Mouse (Mus musculus) left cerebral cortex, postnatal 10 days (tissue): ENCODE results near the gene E130309D02Rik. TPM values are rescaled to one million over a fixed set of nuclear protein-coding genes. Genes with fewer than 3 reads are reported as not detected.

Source experiments
- DNase-seq, 2 experiments: peaks; one replicate each; pipeline ENCODE4 v3.0.0; 2021 to 2022; ENCODE audit warnings: low spot score in 2 of 2, mixed read lengths in 1 of 2; ENCODE audit errors: extremely low spot score in 1 of 2
- intact Hi-C: fragments of 180-260 bp; cut with DNase I; formaldehyde crosslinking; loops from one replicate; pipeline ENCODE4 v1.15.1; 2025
- total RNA-seq, 2 experiments: library from RNA; stranded (reverse); gene quantifications; 2 replicates each; pipeline ENCODE4 v1.2.3; 2021

Gene E130309D02Rik
- 10 to 100 TPM; 20.0 to 22.1 TPM for total RNA-seq

- peak; percentile 75 to 93 for DNase-seq
- intact Hi-C loops: no loop called here
Observed at GRCm38 (mm10) chr5:143314730-143315513, at the start of gene E130309D02Rik. E130309D02Rik (minus strand) TSS chr5:143315360.

GRCm38 (mm10) chr5:143363678-143364615 is 48.8 kb upstream of the E130309D02Rik start:
- peak in 1 of 2 experiments; percentile 79 for DNase-seq
- intact Hi-C loops: no loop called here

GRCm38 (mm10) chr5:143361428-143361827 is 46.3 kb upstream of the E130309D02Rik start:
- intact Hi-C loops: no loop called here

GRCm38 (mm10) chr5:143360000-143360399 is 44.8 kb upstream of the E130309D02Rik start:
- no peak for DNase-seq
- intact Hi-C loops: no loop called here

More at GRCm38 (mm10) chr5:143361428-143361827, 46.3 kb upstream of the E130309D02Rik start:
- DNase-seq: no peak

GRCm38 (mm10) chr5:143359263-143359662 is 44.1 kb upstream of the E130309D02Rik start:
- intact Hi-C loops: no loop called here

GRCm38 (mm10) chr5:143357564-143357963 is 42.4 kb upstream of the E130309D02Rik start:
- intact Hi-C loops: no loop called here
- DNase-seq: peak in 1 of 2 experiments; percentile 34

More at GRCm38 (mm10) chr5:143359263-143359662, 44.1 kb upstream of the E130309D02Rik start:
- DNase-seq: no peak

GRCm38 (mm10) chr5:143356686-143357388 is 41.7 kb upstream of the E130309D02Rik start, which contains the start of gene Grid2ip:
Grid2ip (plus strand) TSS chr5:143357338.
- DNase-seq: no peak
- intact Hi-C loops: no loop called here

- intact Hi-C loops: no loop called here
- DNase-seq: no peak
Observed at GRCm38 (mm10) chr5:143356017-143356416, 40.9 kb upstream of the E130309D02Rik start.

- DNase-seq: no peak
- intact Hi-C loops: no loop called here
Observed at GRCm38 (mm10) chr5:143346367-143346766, 31.2 kb upstream of the E130309D02Rik start.

GRCm38 (mm10) chr5:143339603-143340002 is 24.4 kb upstream of the E130309D02Rik start:
- no peak for DNase-seq
- intact Hi-C loops: loop anchor here (5.0 kb wide), 1 partner anchor 83 kb away; no protein-coding TSS in a partner anchor

- intact Hi-C loops: loop anchor here (5.0 kb wide), 1 partner anchor 86 kb away; no protein-coding TSS in a partner anchor
- no peak for DNase-seq
Observed at GRCm38 (mm10) chr5:143336559-143336958, 21.4 kb upstream of the E130309D02Rik start.

GRCm38 (mm10) chr5:143335089-143335460 is 19.9 kb upstream of the E130309D02Rik start:
- DNase-seq: no peak
- intact Hi-C loops: loop anchor here (5.0 kb wide), 1 partner anchor 87 kb away; no protein-coding TSS in a partner anchor

- intact Hi-C loops: loop anchor here (5.0 kb wide), 1 partner anchor 88 kb away; no protein-coding TSS in a partner anchor
- DNase-seq: no peak
Observed at GRCm38 (mm10) chr5:143334418-143335088, 19.4 kb upstream of the E130309D02Rik start.

GRCm38 (mm10) chr5:143333872-143334271 is 18.7 kb upstream of the E130309D02Rik start:
- intact Hi-C loops: no loop called here
- DNase-seq: peak; percentile 79 to 86

- intact Hi-C loops: no loop called here
- peak; percentile 89 to 95 for DNase-seq
Observed at GRCm38 (mm10) chr5:143328690-143329495, 13.7 kb upstream of the E130309D02Rik start, which contains the start of gene Zdhhc4. Zdhhc4 (minus strand) TSS chr5:143329256.

GRCm38 (mm10) chr5:143317288-143317610 is 2.1 kb upstream of the E130309D02Rik start:
- no peak for DNase-seq
- intact Hi-C loops: no loop called here

- no peak for DNase-seq
- intact Hi-C loops: no loop called here
Observed at GRCm38 (mm10) chr5:143316605-143317287, 1.6 kb upstream of the E130309D02Rik start.
